9 mouse cellular contexts compared by ENCODE assay signal in the genomic region with DNA sequence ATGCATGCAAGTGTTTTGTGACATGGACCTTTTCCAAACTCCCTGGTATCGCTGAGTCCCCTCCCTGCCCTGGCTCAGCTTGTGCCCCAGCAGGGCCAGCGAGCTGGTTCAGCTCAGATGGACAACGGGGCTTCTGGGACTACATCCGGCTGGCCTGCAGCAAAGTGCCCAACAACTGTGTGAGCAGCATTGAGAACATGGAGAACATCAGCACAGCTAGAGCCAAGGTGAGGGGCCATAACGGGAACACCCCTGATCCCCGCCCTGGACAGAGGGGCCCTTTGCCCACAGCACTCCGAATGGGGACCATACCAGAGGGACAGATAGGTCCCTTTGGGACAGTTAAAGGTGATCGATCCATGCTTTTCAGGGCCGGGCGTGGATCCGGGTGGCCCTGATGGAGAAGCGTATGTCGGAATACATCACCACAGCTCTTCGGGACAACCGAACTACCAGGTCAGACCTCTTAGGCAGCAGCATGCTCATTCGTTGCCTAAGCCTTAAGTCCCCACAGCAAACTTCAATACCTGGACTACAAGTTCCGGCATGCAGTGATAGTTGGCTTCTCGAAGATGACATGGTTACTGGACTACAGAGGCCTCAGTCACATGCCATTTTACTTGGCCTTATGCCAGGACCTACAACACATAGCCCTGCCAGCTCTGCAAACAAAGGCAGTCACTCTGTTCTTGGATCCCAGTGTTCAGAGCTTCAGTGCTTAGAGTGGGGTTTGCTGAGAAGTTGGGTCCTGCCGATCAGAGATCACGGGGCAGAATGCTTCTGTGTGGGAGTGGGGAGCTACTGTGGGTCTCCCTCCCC. TPM values are rescaled to one million over a fixed set of nuclear protein-coding genes. Genes with fewer than 3 reads are reported as not detected.
A peak's percentile ranks its signal among the peaks of the same experiment; 100 is the strongest.
DNase-seq lines count a peak whose midpoint lies in the region; ATAC-seq and TF ChIP-seq lines count a peak whose summit lies in the region.
"Had no signal": no experiment of that assay in that cellular context is flagged by ENCODE, and none has a peak within 500 bp of the region (broad histone marks: within the 10 kb centered on the region; RNA-seq: fewer than 3 reads in every experiment).

No protein-coding gene starts in this region.

- H3K4me1 ChIP-seq in liver, embryonic 12.5 days: peaks cover 53% of the 10 kb centered on the region
- H3K4me1 ChIP-seq in cerebellum, adult 2 months (ENCODE audit: control insufficient read depth, insufficient read depth, low read length): peaks cover 34% of the 10 kb centered on the region

- no peak overlapping the region for H3K27ac ChIP-seq in liver, embryonic 12.5 days
- H3K27ac ChIP-seq in cerebellum, adult 2 months (ENCODE audit: insufficient read depth, low read length): peak overlapping the region; percentile 42
- H3K27ac ChIP-seq: liver, embryonic 15.5 days had no signal

- 72% methylated on average over 20 of the region's 20 CpGs for WGBS in liver, embryonic 12.5 days (ENCODE audit: insufficient replicate concordance)
- WGBS in cerebellum, adult 2 months: 29% methylated on average over 20 of the region's 20 CpGs

- ATAC-seq in liver, embryonic 12.5 days: no peak
- ATAC-seq in frontal cortex, adult (ENCODE audit: low TSS enrichment): no peak

- H3K4me2 ChIP-seq in liver, embryonic 12.5 days: no peak overlapping the region

- DNase-seq in adrenal gland, postnatal 10 days: peak; percentile 32
- no peak for DNase-seq in adrenal gland, adult 18-20 months (ENCODE audit: low spot score in 2 of 2)
- DNase-seq in liver: peak; percentile 3
- peak; percentile 66 to 86 for DNase-seq in cerebellum, adult 2 months
- peak; percentile 28 to 59 for DNase-seq in layer of hippocampus, postnatal 14 days (ENCODE audit: low spot score in 2 of 2)
- DNase-seq in gastrocnemius, postnatal 36 days: no peak

- H3K9ac ChIP-seq in liver, embryonic 12.5 days: no peak overlapping the region
- H3K9ac ChIP-seq: liver, embryonic 15.5 days had no signal

- H3K4me3 ChIP-seq in liver, embryonic 12.5 days: no peak overlapping the region
- peak overlapping the region; percentile 1 for H3K4me3 ChIP-seq in cerebellum, adult 2 months (replicated peaks; ENCODE audit: insufficient read depth, low read depth, low read length)

- H3K27me3 ChIP-seq in liver, embryonic 12.5 days (replicated peaks): peaks cover 99% of the 10 kb centered on the region
- H3K27me3 ChIP-seq in cerebellum, adult 2 months (ENCODE audit: control insufficient read depth, insufficient read depth, low read length): no peaks in the 10 kb centered on the region

- peaks cover 15% of the 10 kb centered on the region for H3K36me3 ChIP-seq in liver, embryonic 12.5 days

- TF ChIP-seq POLR2A in cerebellum, adult 2 months (IDR thresholded peaks at IDR 0.05; ENCODE audit: borderline replicate concordance, insufficient read depth, low read length): peak; percentile 20; the same call in 1 of the 2 replicates

- no peaks in the 10 kb centered on the region for H3K9me3 ChIP-seq in liver, embryonic 12.5 days (replicated peaks)
- H3K9me3 ChIP-seq: liver, embryonic 15.5 days had no signal

- intact Hi-C loops in gastrocnemius, postnatal 36 days (cut with DNase I): no loop called here

- TF ChIP-seq CTCF in cerebellum, adult 2 months (IDR thresholded peaks at IDR 0.05; ENCODE audit: borderline replicate concordance, insufficient read depth, low read depth, low read length): no peak

RNA-seq across cellular contexts. Expression of gene Rundc3a, which starts 5.0 kb away (rescaled TPM):
- 10 to 100 TPM; 21.2 to 34.3 TPM for total RNA-seq in adrenal gland, postnatal 10 days (2021)
- total RNA-seq in adrenal gland, adult 18-20 months (2021): 10 to 100 TPM; 40.0 to 45.9 TPM
- polyA plus RNA-seq in liver, embryonic 12.5 days (2016; fragmentation: Nextera tagmentation; extraction: Ambion mirVana): 1.9 and 2.1 TPM in 2 replicates
- 446 and 460 TPM in 2 replicates for polyA plus RNA-seq in cerebellum, adult 2 months (2012; rRNA removed)
- 100 to 1,000 TPM; 413 to 422 TPM for total RNA-seq in layer of hippocampus, postnatal 14 days (2021)
- not detected for total RNA-seq in gastrocnemius, postnatal 36 days (2021)

RNA-seq across cellular contexts. Expression of gene Slc25a39, which starts 9.5 kb away (rescaled TPM):
- total RNA-seq in adrenal gland, postnatal 10 days (2021): 100 to 1,000 TPM; 327 to 377 TPM
- total RNA-seq in adrenal gland, adult 18-20 months (2021): 100 to 1,000 TPM; 461 to 466 TPM
- polyA plus RNA-seq in liver, embryonic 12.5 days (2016; fragmentation: Nextera tagmentation; extraction: Ambion mirVana): 365 and 367 TPM in 2 replicates
- polyA plus RNA-seq in cerebellum, adult 2 months (2012; rRNA removed): 124 and 126 TPM in 2 replicates
- 10 to 100 TPM; 75.6 to 81.8 TPM for total RNA-seq in layer of hippocampus, postnatal 14 days (2021)
- total RNA-seq in gastrocnemius, postnatal 36 days (2021): 10 to 100 TPM; 56.2 to 64.3 TPM

RNA-seq across cellular contexts. Expression of gene Grn, which starts 31.9 kb away (rescaled TPM):
- total RNA-seq in adrenal gland, postnatal 10 days (2021): 100 to 1,000 TPM; 161 to 189 TPM
- total RNA-seq in adrenal gland, adult 18-20 months (2021): 100 to 1,000 TPM; 156 to 181 TPM
- polyA plus RNA-seq in liver, embryonic 12.5 days (2016; fragmentation: Nextera tagmentation; extraction: Ambion mirVana): 55.8 and 58.1 TPM in 2 replicates
- polyA plus RNA-seq in cerebellum, adult 2 months (2012; rRNA removed): 58.4 TPM in 2 replicates
- 10 to 100 TPM; 82.3 to 87.4 TPM for total RNA-seq in layer of hippocampus, postnatal 14 days (2021)
- total RNA-seq in gastrocnemius, postnatal 36 days (2021): 10 to 100 TPM; 23.5 to 24.8 TPM

RNA-seq across cellular contexts. Expression of gene Slc4a1, which starts 32.2 kb away (rescaled TPM):
- total RNA-seq in adrenal gland, postnatal 10 days (2021): 10 to 100 TPM; 26.6 to 64.2 TPM
- total RNA-seq in adrenal gland, adult 18-20 months (2021): under 1 TPM; 0.23 to 0.80 TPM
- 913 and 972 TPM in 2 replicates for polyA plus RNA-seq in liver, embryonic 12.5 days (2016; fragmentation: Nextera tagmentation; extraction: Ambion mirVana)
- polyA plus RNA-seq in cerebellum, adult 2 months (2012; rRNA removed): 0.72 and 0.90 TPM in 2 replicates
- under 1 TPM; 0.50 to 0.60 TPM for total RNA-seq in layer of hippocampus, postnatal 14 days (2021)
- total RNA-seq in gastrocnemius, postnatal 36 days (2021): under 1 TPM in 1 of 2 experiments, not detected in 1; 0.31 TPM

RNA-seq across cellular contexts. Expression of gene Fam171a2, which starts 49.3 kb away (rescaled TPM):
- 10 to 100 TPM; 12.3 to 15.3 TPM for total RNA-seq in adrenal gland, postnatal 10 days (2021)
- total RNA-seq in adrenal gland, adult 18-20 months (2021): 1 to 10 TPM; 3.4 to 3.5 TPM
- polyA plus RNA-seq in liver, embryonic 12.5 days (2016; fragmentation: Nextera tagmentation; extraction: Ambion mirVana): 1.3 and 1.9 TPM in 2 replicates
- 57.8 and 60.3 TPM in 2 replicates for polyA plus RNA-seq in cerebellum, adult 2 months (2012; rRNA removed)
- 10 to 100 TPM; 86.0 to 97.5 TPM for total RNA-seq in layer of hippocampus, postnatal 14 days (2021)
- 1 to 10 TPM; 1.4 to 1.6 TPM for total RNA-seq in gastrocnemius, postnatal 36 days (2021)

Comparison
In these comparisons a context has a peak if more than half of its experiments do, and no peak if none do; other contexts are left out.
1. DNase-seq: peak in adrenal gland, postnatal 10 days (single experiment), liver (single experiment), cerebellum, adult 2 months (2 of 2) and layer of hippocampus, postnatal 14 days (2 of 2); none in adrenal gland, adult 18-20 months (0 of 2) and gastrocnemius, postnatal 36 days (0 of 2).
2. RNA of gene Rundc3a, which starts 5.0 kb away (total RNA-seq): 413 to 422 TPM in layer of hippocampus, postnatal 14 days, 40.0 to 45.9 TPM in adrenal gland, adult 18-20 months and 21.2 to 34.3 TPM in adrenal gland, postnatal 10 days; not detected in gastrocnemius, postnatal 36 days; every median in the first group is over 10 times any median in the second.